Mouse (Mus musculus) mesoderm, embryonic 11.5 days (tissue): ENCODE measurements at regions not wholly inside any gene's neighbourhood (a gene's known extent, or its start where the extent isn't known, plus 50 kb on each side); places are given as distances from the start of the nearest gene placed in this dataset.
A peak's percentile ranks its signal among the peaks of the same experiment; 100 is the strongest.

Experiments used
- DNase-seq: peaks from one replicate; pipeline ENCODE4 v3.0.0-alpha.2; 2012; ENCODE audit warnings: low read depth, low spot score

GRCm38 (mm10) chr10:118761101-118761868, 108.7 kb downstream of the Dyrk2 start:
- DNase-seq, result no peak

GRCm38 (mm10) chr10:118765051-118765450, 105.0 kb downstream of the Dyrk2 start:
- DNase-seq, result no peak

- DNase-seq, result no peak
These were observed 104.2 kb downstream of the Dyrk2 start for GRCm38 (mm10) chr10:118765544-118766441.

- DNase-seq, result no peak
These were observed 103.2 kb downstream of the Dyrk2 start for GRCm38 (mm10) chr10:118766826-118767225.

GRCm38 (mm10) chr10:118769751-118770150, 100.3 kb downstream of the Dyrk2 start:
- DNase-seq, result no peak

- DNase-seq, result no peak
These were observed 91.4 kb downstream of the Dyrk2 start for GRCm38 (mm10) chr10:118778656-118779055.

- no peak for DNase-seq
These were observed 89.0 kb downstream of the Dyrk2 start for GRCm38 (mm10) chr10:118780831-118781569.

- DNase-seq, result no peak
These were observed 88.2 kb downstream of the Dyrk2 start for GRCm38 (mm10) chr10:118781811-118782232.

GRCm38 (mm10) chr10:118782646-118783045, 87.4 kb downstream of the Dyrk2 start:
- no peak for DNase-seq

GRCm38 (mm10) chr10:118787280-118787690, 82.7 kb downstream of the Dyrk2 start:
- no peak for DNase-seq

- no peak for DNase-seq
These were observed 77.5 kb downstream of the Dyrk2 start for GRCm38 (mm10) chr10:118792352-118793100.

GRCm38 (mm10) chr10:118793794-118794193, 76.2 kb downstream of the Dyrk2 start:
- DNase-seq, result no peak

- DNase-seq, result peak; percentile 37
These were observed 75.5 kb downstream of the Dyrk2 start for GRCm38 (mm10) chr10:118794395-118795060.

GRCm38 (mm10) chr10:118795061-118795407, 75.0 kb downstream of the Dyrk2 start:
- no peak for DNase-seq

- DNase-seq, result no peak
These were observed 73.5 kb downstream of the Dyrk2 start for GRCm38 (mm10) chr10:118796512-118796911.

- DNase-seq, result no peak
These were observed 72.8 kb downstream of the Dyrk2 start for GRCm38 (mm10) chr10:118797256-118797655.

GRCm38 (mm10) chr10:118799767-118800166, 70.2 kb downstream of the Dyrk2 start:
- no peak for DNase-seq

- no peak for DNase-seq
These were observed 66.0 kb downstream of the Dyrk2 start for GRCm38 (mm10) chr10:118803922-118804557.

GRCm38 (mm10) chr10:118804574-118804973, 65.4 kb downstream of the Dyrk2 start:
- no peak for DNase-seq
